Mouse (Mus musculus) ES-E14 (cell line): ENCODE results near the gene Ephb1. TPM values are rescaled to one million over a fixed set of nuclear protein-coding genes. Genes with fewer than 3 reads are reported as not detected.

Experiments
- DNase-seq: peaks from one replicate; pipeline ENCODE4 v3.0.0-alpha.2; 2013; ENCODE audit warnings: low read depth, low spot score
- H3K27ac ChIP-seq: 2 replicates; pipeline ENCODE4 v1.5.1; 2012; ENCODE audit warnings: low read depth, mild to moderate bottlenecking, low read length, moderate library complexity, mixed read lengths; ENCODE audit not compliant: poor library complexity, insufficient read depth, severe bottlenecking
- H3K36me3 ChIP-seq: 2 replicates; pipeline ENCODE4 v1.6.1; 2012; ENCODE audit warnings: mild to moderate bottlenecking, low read length, moderate library complexity, mixed read lengths; ENCODE audit not compliant: control insufficient read depth, poor library complexity, insufficient read depth, severe bottlenecking
- H3K4me1 ChIP-seq, 2 experiments: fragments of 150-350 bp in 1 of 2; sonication (generic) in 1 of 2; 2 replicates each; pipeline ENCODE4 v1.6.1; 2012; ENCODE audit warnings: low read length in 2 of 2, mild to moderate bottlenecking in 1 of 2, mixed read lengths in 1 of 2; ENCODE audit not compliant: control insufficient read depth in 2 of 2, insufficient read depth in 2 of 2, poor library complexity in 1 of 2
- H3K4me3 ChIP-seq, 2 experiments: fragments of 150-350 bp in 1 of 2; sonication (generic) in 1 of 2; 2 replicates each; pipeline ENCODE4 v1.5.1; 2012; ENCODE audit warnings: low read length in 2 of 2, low read depth in 1 of 2, mild to moderate bottlenecking in 1 of 2, mixed read lengths in 1 of 2; ENCODE audit not compliant: insufficient read depth in 1 of 2, poor library complexity in 1 of 2, severe bottlenecking in 1 of 2
- H3K9ac ChIP-seq: 2 replicates; pipeline ENCODE4 v1.6.1; 2012; ENCODE audit warnings: low read depth, mild to moderate bottlenecking, low read length, mixed read lengths; ENCODE audit not compliant: poor library complexity, insufficient read depth, severe bottlenecking
- H3K9me3 ChIP-seq: fragments of 150-350 bp; sonication (generic); 2 replicates; pipeline ENCODE4 v1.6.1; 2012; ENCODE audit warnings: low read depth, mild to moderate bottlenecking, low read length; ENCODE audit not compliant: control insufficient read depth, insufficient read depth
- CHD2 ChIP-seq: IDR thresholded peaks from 2 replicates; pipeline ENCODE4 v1.6.1; 2014; ENCODE audit warnings: mild to moderate bottlenecking, low read depth, low read length, inconsistent platforms
- HCFC1 ChIP-seq: IDR thresholded peaks from 2 replicates; pipeline ENCODE4 v1.6.1; 2012; ENCODE audit warnings: low read length, inconsistent platforms, borderline replicate concordance; ENCODE audit not compliant: insufficient read depth
- MAFK ChIP-seq: IDR thresholded peaks from 2 replicates; pipeline ENCODE4 v1.6.1; 2014; ENCODE audit warnings: mild to moderate bottlenecking, low read depth, low read length, inconsistent platforms; ENCODE audit not compliant: insufficient read depth
- ZC3H11A ChIP-seq: IDR thresholded peaks from 2 replicates; pipeline ENCODE4 v1.6.1; 2012; ENCODE audit warnings: low read depth, mild to moderate bottlenecking, inconsistent platforms, low read length, borderline replicate concordance
- ZNF384 ChIP-seq: IDR thresholded peaks from 2 replicates; pipeline ENCODE4 v1.6.1; 2012; ENCODE audit warnings: low read depth, low read length, inconsistent platforms
- in situ Hi-C, 2 experiments: fragments of 600-800 bp; cut with MboI; formaldehyde crosslinking; loops; one replicate each; pipeline ENCODE4 v1.15.1; 2025; ENCODE audit warnings: low sequenced_read_pairs in 2 of 2, inconsistent platforms in 1 of 2; ENCODE audit not compliant: unreplicated experiment in 2 of 2
- total RNA-seq: library from RNA; depleted of rRNA; stranded (reverse); fragments of 300-350 nt; gene quantifications from 2 replicates; pipeline ENCODE4 v1.2.3, GENCODE M21; 2012

The Ephb1 gene
- total RNA-seq, 1 experiment = 0.27 TPM

- H3K4me1 ChIP-seq = no peaks in the 10 kb centered on the region
- H3K4me3 ChIP-seq = no peak overlapping the region
- in situ Hi-C loops = no loop called here
- H3K27ac ChIP-seq = no peak overlapping the region
- no peak for TF ChIP-seq ZNF384
- TF ChIP-seq HCFC1 = no peak
- no peak for TF ChIP-seq MAFK
- TF ChIP-seq CHD2 = no peak
- TF ChIP-seq ZC3H11A = no peak
- 0 out of 2 replicates have a peak, but pooled peaks cover 2% of the 10 kb centered on the region for H3K9me3 ChIP-seq
- H3K9ac ChIP-seq = no peak overlapping the region
- no peaks in the 10 kb centered on the region for H3K36me3 ChIP-seq
- DNase-seq = no peak
Observed at GRCm38 (mm10) chr9:102086053-102086706, 268.3 kb downstream of the Ephb1 start.

GRCm38 (mm10) chr9:102085477-102085876, 269.0 kb downstream of the Ephb1 start:
- H3K27ac ChIP-seq = no peak overlapping the region
- no peaks in the 10 kb centered on the region for H3K4me1 ChIP-seq
- H3K36me3 ChIP-seq = no peaks in the 10 kb centered on the region
- H3K4me3 ChIP-seq = no peak overlapping the region
- no peak overlapping the region for H3K9ac ChIP-seq
- H3K9me3 ChIP-seq = no peaks in the 10 kb centered on the region
- TF ChIP-seq ZC3H11A = no peak
- DNase-seq = no peak
- in situ Hi-C loops = no loop called here

- no peaks in the 10 kb centered on the region for H3K9me3 ChIP-seq
- H3K9ac ChIP-seq = no peak overlapping the region
- H3K4me1 ChIP-seq = no peaks in the 10 kb centered on the region
- no peaks in the 10 kb centered on the region for H3K36me3 ChIP-seq
- DNase-seq = no peak
- no peak overlapping the region for H3K27ac ChIP-seq
- H3K4me3 ChIP-seq = no peak overlapping the region
- no peak for TF ChIP-seq ZNF384
- no peak for TF ChIP-seq ZC3H11A
- TF ChIP-seq HCFC1 = no peak
- no peak for TF ChIP-seq MAFK
- no peak for TF ChIP-seq CHD2
- in situ Hi-C loops = no loop called here
Observed at GRCm38 (mm10) chr9:102080934-102081333, 273.6 kb downstream of the Ephb1 start.

GRCm38 (mm10) chr9:102079151-102079550, 275.3 kb downstream of the Ephb1 start:
- H3K27ac ChIP-seq = no peak overlapping the region
- no peak for TF ChIP-seq ZC3H11A
- no peak for TF ChIP-seq ZNF384
- no peak for TF ChIP-seq HCFC1
- H3K36me3 ChIP-seq = no peaks in the 10 kb centered on the region
- DNase-seq = no peak
- H3K4me3 ChIP-seq = no peak overlapping the region
- in situ Hi-C loops = no loop called here
- H3K9me3 ChIP-seq = no peaks in the 10 kb centered on the region
- no peak overlapping the region for H3K9ac ChIP-seq
- no peaks in the 10 kb centered on the region for H3K4me1 ChIP-seq

GRCm38 (mm10) chr9:102078238-102078637, 276.3 kb downstream of the Ephb1 start:
- no peak overlapping the region for H3K9ac ChIP-seq
- no peak overlapping the region for H3K27ac ChIP-seq
- no peak for DNase-seq
- no peak overlapping the region for H3K4me3 ChIP-seq
- no peaks in the 10 kb centered on the region for H3K36me3 ChIP-seq
- H3K9me3 ChIP-seq = no peaks in the 10 kb centered on the region
- no peaks in the 10 kb centered on the region for H3K4me1 ChIP-seq
- in situ Hi-C loops = no loop called here
- TF ChIP-seq CHD2 (no peak), ZNF384 (no peak), MAFK (no peak), HCFC1 (no peak), ZC3H11A (no peak)
